Mouse (Mus musculus) neural tube, embryonic 14.5 days (tissue): ENCODE data around the gene Panx3. TPM values are rescaled to one million over a fixed set of nuclear protein-coding genes. Genes with fewer than 3 reads are reported as not detected.
A peak's percentile ranks its signal among the peaks of the same experiment; 100 is the strongest.

Experiments
- ATAC-seq: fragments of 200-750 bp; cut with Nextera tagmentation; 2 replicates; pipeline ENCODE4 v1.8.0; 2017; ENCODE audit warnings: low read depth, mild to moderate bottlenecking, moderate TSS enrichment, moderate library complexity
- H3K27ac ChIP-seq: fragments of 300-500 bp; sonication (generic); 2 replicates; pipeline ENCODE4 v1.5.1; 2014; ENCODE audit warnings: low read depth, mild to moderate bottlenecking, control low read depth, low read length, moderate library complexity, mixed read lengths
- H3K27me3 ChIP-seq: fragments of 300-500 bp; sonication (generic); 2 replicates; pipeline ENCODE4 v1.6.1; 2014; ENCODE audit warnings: low read length; ENCODE audit not compliant: control insufficient read depth, insufficient read depth
- H3K36me3 ChIP-seq: fragments of 300-500 bp; sonication (generic); 2 replicates; pipeline ENCODE4 v1.6.1; 2014; ENCODE audit warnings: low read length, mixed read lengths; ENCODE audit not compliant: control insufficient read depth, insufficient read depth
- H3K4me1 ChIP-seq: fragments of 300-500 bp; sonication (generic); 2 replicates; pipeline ENCODE4 v1.6.1; 2014; ENCODE audit warnings: low read length; ENCODE audit not compliant: control insufficient read depth, insufficient read depth
- H3K4me2 ChIP-seq: fragments of 300-500 bp; sonication (generic); 2 replicates; pipeline ENCODE4 v1.6.1; 2014; ENCODE audit warnings: mild to moderate bottlenecking, low read depth, low read length, control low read depth
- H3K4me3 ChIP-seq: fragments of 300-500 bp; sonication (generic); 2 replicates; pipeline ENCODE4 v1.5.1; 2014; ENCODE audit warnings: low read depth, low read length, control low read depth, mixed read lengths
- H3K9ac ChIP-seq: fragments of 300-500 bp; sonication (generic); replicated peaks from 2 replicates; pipeline ENCODE4 v1.6.1; 2014; ENCODE audit warnings: low read depth, mild to moderate bottlenecking, control low read depth, low read length, mixed read lengths
- H3K9me3 ChIP-seq: fragments of 300-500 bp; sonication (generic); 2 replicates; pipeline ENCODE4 v1.6.1; 2016; ENCODE audit warnings: low read length; ENCODE audit not compliant: control insufficient read depth
- WGBS: fragments of 180-500 bp; shearing (Covaris S2); extraction: QIAGEN DNeasy Blood & Tissue Kit; methylation state at CpG from one replicate; pipeline ENCODE4 v1.1.7; 2014; 5-methylcytosine and 5-hydroxymethylcytosine counted together
- polyA plus RNA-seq: library from polyadenylated mRNA; unstranded; fragments of >200 nt; fragmentation: Nextera tagmentation; extraction: Ambion mirVana; gene quantifications from 2 replicates; pipeline ENCODE4 v1.2.1, GENCODE M21; 2014

The Panx3 gene
- polyA plus RNA-seq, 1 experiment from 2014 or later: not detected

- Histone ChIP-seq H3K27me3 (no peaks in the 10 kb centered on the region), H3K27ac (peak overlapping the region; percentile 83), H3K4me3 (no peak overlapping the region), H3K36me3 (no peaks in the 10 kb centered on the region), H3K4me2 (peak overlapping the region; percentile 21), H3K9ac (no peak overlapping the region), H3K4me1 (peaks cover 15% of the 10 kb centered on the region), H3K9me3 (no peaks in the 10 kb centered on the region)
- peak; percentile 63 for ATAC-seq
- WGBS: 1% methylated on average over 3 of the region's 3 CpGs
Measured at GRCm38 (mm10) chr9:37626103-37626567, 42.9 kb downstream of the Panx3 start.

GRCm38 (mm10) chr9:37625641-37626040 lies 43.4 kb downstream of the Panx3 start:
- Histone ChIP-seq H3K36me3 (no peaks in the 10 kb centered on the region), H3K4me2 (peak overlapping the region; percentile 28; the same call in 1 of the 2 replicates), H3K27me3 (no peaks in the 10 kb centered on the region), H3K9me3 (no peaks in the 10 kb centered on the region), H3K9ac (peak overlapping the region; percentile 29), H3K4me1 (peaks cover 15% of the 10 kb centered on the region), H3K27ac (peak overlapping the region; percentile 83), H3K4me3 (no peak overlapping the region)
- ATAC-seq: peak; percentile 88
- 8% methylated on average over 7 of the region's 7 CpGs for WGBS

GRCm38 (mm10) chr9:37625129-37625528 lies 43.9 kb downstream of the Panx3 start:
- no peaks in the 10 kb centered on the region for H3K9me3 ChIP-seq
- peak; percentile 66 for ATAC-seq
- no peak overlapping the region for H3K4me3 ChIP-seq
- no peaks in the 10 kb centered on the region for H3K27me3 ChIP-seq
- H3K9ac ChIP-seq: peak overlapping the region; percentile 29; the same call in 1 of the 2 replicates
- 21% methylated on average over 3 of the region's 3 CpGs for WGBS
- H3K27ac ChIP-seq: peak overlapping the region; percentile 83
- H3K36me3 ChIP-seq: no peaks in the 10 kb centered on the region
- H3K4me2 ChIP-seq: peak overlapping the region; percentile 28; the same call in 1 of the 2 replicates
- H3K4me1 ChIP-seq: peaks cover 15% of the 10 kb centered on the region

GRCm38 (mm10) chr9:37624502-37624901 lies 44.5 kb downstream of the Panx3 start:
- Histone ChIP-seq H3K9ac (no peak overlapping the region), H3K4me3 (no peak overlapping the region), H3K4me1 (peaks cover 15% of the 10 kb centered on the region), H3K27me3 (no peaks in the 10 kb centered on the region), H3K27ac (no peak overlapping the region), H3K36me3 (no peaks in the 10 kb centered on the region), H3K4me2 (no peak overlapping the region), H3K9me3 (no peaks in the 10 kb centered on the region)
- no peak for ATAC-seq
- 73% methylated on average over 1 of the region's 1 CpGs for WGBS

- no peak overlapping the region for H3K4me2 ChIP-seq
- no peak overlapping the region for H3K27ac ChIP-seq
- no peaks in the 10 kb centered on the region for H3K9me3 ChIP-seq
- no peak overlapping the region for H3K4me3 ChIP-seq
- H3K36me3 ChIP-seq: no peaks in the 10 kb centered on the region
- peaks cover 15% of the 10 kb centered on the region for H3K4me1 ChIP-seq
- ATAC-seq: no peak
- no peaks in the 10 kb centered on the region for H3K27me3 ChIP-seq
- no peak overlapping the region for H3K9ac ChIP-seq
- 76% methylated on average over 3 of the region's 3 CpGs for WGBS
Measured at GRCm38 (mm10) chr9:37623981-37624380, 45.1 kb downstream of the Panx3 start.

GRCm38 (mm10) chr9:37621290-37621689 lies 47.7 kb downstream of the Panx3 start:
- H3K27ac ChIP-seq: no peak overlapping the region
- no peak overlapping the region for H3K4me2 ChIP-seq
- peaks cover 9% of the 10 kb centered on the region for H3K4me1 ChIP-seq
- 85% methylated on average over 6 of the region's 6 CpGs for WGBS
- no peak for ATAC-seq
- H3K4me3 ChIP-seq: no peak overlapping the region
- no peak overlapping the region for H3K9ac ChIP-seq
- no peaks in the 10 kb centered on the region for H3K9me3 ChIP-seq
- H3K27me3 ChIP-seq: no peaks in the 10 kb centered on the region
- no peaks in the 10 kb centered on the region for H3K36me3 ChIP-seq

GRCm38 (mm10) chr9:37616770-37617169 lies 52.3 kb downstream of the Panx3 start:
- Histone ChIP-seq H3K27ac (no peak overlapping the region), H3K27me3 (no peaks in the 10 kb centered on the region), H3K9ac (no peak overlapping the region), H3K9me3 (no peaks in the 10 kb centered on the region), H3K36me3 (no peaks in the 10 kb centered on the region), H3K4me3 (no peak overlapping the region), H3K4me2 (no peak overlapping the region), H3K4me1 (peaks cover 3% of the 10 kb centered on the region; the same call in 1 of the 2 replicates)
- ATAC-seq: no peak
- WGBS: 64% methylated on average over 2 of the region's 2 CpGs

GRCm38 (mm10) chr9:37615220-37615619 lies 53.8 kb downstream of the Panx3 start:
- no peaks in the 10 kb centered on the region for H3K9me3 ChIP-seq
- H3K36me3 ChIP-seq: no peaks in the 10 kb centered on the region
- no peak overlapping the region for H3K4me2 ChIP-seq
- H3K27ac ChIP-seq: no peak overlapping the region
- 69% methylated on average over 5 of the region's 5 CpGs for WGBS
- no peak for ATAC-seq
- H3K4me3 ChIP-seq: no peak overlapping the region
- H3K27me3 ChIP-seq: no peaks in the 10 kb centered on the region
- H3K9ac ChIP-seq: no peak overlapping the region
- peaks cover 3% of the 10 kb centered on the region; the same call in 1 of the 2 replicates for H3K4me1 ChIP-seq

- peak; percentile 25; the same call in 1 of the 2 replicates for ATAC-seq
- H3K4me3 ChIP-seq: peak overlapping the region; percentile 54; the same call in 1 of the 2 replicates
- H3K4me2 ChIP-seq: peak overlapping the region; percentile 53
- no peaks in the 10 kb centered on the region for H3K27me3 ChIP-seq
- no peak overlapping the region for H3K27ac ChIP-seq
- H3K36me3 ChIP-seq: no peaks in the 10 kb centered on the region
- no peak overlapping the region; the same call in 1 of the 2 replicates for H3K9ac ChIP-seq
- H3K4me1 ChIP-seq: peaks cover 3% of the 10 kb centered on the region; the same call in 1 of the 2 replicates
- H3K9me3 ChIP-seq: no peaks in the 10 kb centered on the region
Measured at GRCm38 (mm10) chr9:37614316-37614715, 54.7 kb downstream of the Panx3 start.
